Mouse (Mus musculus) limb, embryonic 13.5 days (tissue): ENCODE results near the gene Il10rb. TPM values are rescaled to one million over a fixed set of nuclear protein-coding genes. Genes with fewer than 3 reads are reported as not detected.
A peak's percentile ranks its signal among the peaks of the same experiment; 100 is the strongest.

Source experiments
- ATAC-seq: fragments of 200-750 bp; cut with Nextera tagmentation; 2 replicates; pipeline ENCODE4 v1.8.0; 2017; ENCODE audit warnings: low read depth, moderate number of reproducible peaks, moderate TSS enrichment; ENCODE audit not compliant: low FRiP score
- H3K27ac ChIP-seq: fragments of 300-500 bp; sonication (generic); 2 replicates; pipeline ENCODE4 v1.5.1; 2015; ENCODE audit warnings: inconsistent platforms, mild to moderate bottlenecking, moderate library complexity
- H3K27me3 ChIP-seq: fragments of 300-500 bp; sonication (generic); 2 replicates; pipeline ENCODE4 v1.6.1; 2015; ENCODE audit warnings: mild to moderate bottlenecking, inconsistent platforms
- H3K36me3 ChIP-seq: fragments of 300-500 bp; sonication (generic); 2 replicates; pipeline ENCODE4 v1.6.1; 2015; ENCODE audit warnings: inconsistent platforms, mild to moderate bottlenecking, moderate library complexity
- H3K4me1 ChIP-seq: fragments of 300-500 bp; sonication (generic); 2 replicates; pipeline ENCODE4 v1.6.1; 2015; ENCODE audit warnings: inconsistent platforms
- H3K4me2 ChIP-seq: fragments of 300-500 bp; sonication (generic); replicated peaks from 2 replicates; pipeline ENCODE4 v1.6.1; 2015; ENCODE audit warnings: inconsistent platforms, mild to moderate bottlenecking, moderate library complexity
- H3K4me3 ChIP-seq: fragments of 300-500 bp; sonication (generic); 2 replicates; pipeline ENCODE4 v1.5.1; 2015; ENCODE audit warnings: moderate library complexity, mild to moderate bottlenecking, inconsistent platforms
- H3K9ac ChIP-seq: fragments of 300-500 bp; sonication (generic); 2 replicates; pipeline ENCODE4 v1.6.1; 2015; ENCODE audit warnings: mild to moderate bottlenecking, inconsistent platforms
- H3K9me3 ChIP-seq: fragments of 300-500 bp; sonication (generic); 2 replicates; pipeline ENCODE4 v1.6.1; 2016; ENCODE audit warnings: inconsistent platforms
- WGBS: fragments of 180-500 bp; shearing (Covaris S2); methylation state at CpG from one replicate; pipeline ENCODE4 v1.1.7; 2015; 5-methylcytosine and 5-hydroxymethylcytosine counted together
- polyA plus RNA-seq: library from polyadenylated mRNA; unstranded; fragments of >200 nt; fragmentation: Nextera tagmentation; extraction: Ambion mirVana; gene quantifications from 2 replicates; pipeline ENCODE4 v1.2.1, GENCODE M21; 2015

The Il10rb gene
- polyA plus RNA-seq, 1 experiment from 2014 or later, result 18.2 TPM

DNA sequence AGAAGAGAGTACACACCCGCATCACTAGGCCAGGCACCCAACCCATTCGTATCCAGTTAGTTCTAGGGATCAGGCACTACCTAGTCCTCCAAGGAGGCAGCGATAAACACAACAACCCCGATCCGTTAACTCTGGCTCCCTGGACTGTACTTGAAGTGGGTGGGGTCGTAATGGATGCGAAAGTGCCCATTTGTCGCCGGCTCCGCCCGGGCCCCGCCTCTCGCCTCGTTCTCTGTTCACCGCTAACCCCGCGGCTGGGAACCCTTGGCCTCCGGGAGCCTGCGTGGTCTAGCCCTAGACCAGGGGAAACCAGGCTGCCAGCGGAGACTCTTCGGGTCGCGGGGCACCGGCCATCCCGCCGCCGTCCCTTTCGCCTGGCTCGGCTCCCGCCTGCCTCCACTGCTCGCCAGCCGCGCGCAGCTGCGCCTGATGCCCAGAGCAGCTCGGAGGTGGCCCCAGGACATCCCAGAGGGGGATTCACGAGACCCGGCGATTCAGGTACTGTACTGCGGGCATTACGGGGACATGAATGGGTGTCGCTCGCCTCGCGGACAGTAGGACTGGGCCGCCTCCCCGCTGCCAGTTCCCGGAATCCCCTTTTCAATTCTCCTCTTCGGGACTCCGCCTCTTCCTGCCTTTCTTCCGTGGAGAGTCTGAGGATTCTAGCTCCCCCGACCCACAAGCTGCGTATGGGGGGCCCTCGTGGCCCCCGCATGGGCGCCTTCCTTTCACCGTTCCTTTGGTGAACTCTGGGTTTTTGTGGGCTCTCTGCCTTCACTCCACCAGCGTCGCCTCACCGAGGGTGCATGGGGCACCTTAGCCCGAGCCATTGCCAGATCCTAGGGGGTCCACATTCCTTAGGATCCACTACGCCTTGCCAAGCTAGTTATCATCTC is 33.1 kb upstream of the Il10rb start, which contains the start of gene Ifnar2:
Gene Ifnar2, plus strand, starts transcription at position 207 of the 896 bp plus-strand sequence.
- no peaks in the 10 kb centered on the region for H3K27me3 ChIP-seq
- peak; percentile 90 for ATAC-seq
- peaks cover 10% of the 10 kb centered on the region; the same call in 1 of the 2 replicates for H3K36me3 ChIP-seq
- H3K4me3 ChIP-seq, result peak within 1 kb of the TSS; percentile 85
- H3K9ac ChIP-seq, result peak within 1 kb of the TSS; percentile 94
- H3K27ac ChIP-seq, result peak within 1 kb of the TSS; percentile 90
- WGBS, result under 1% methylated on average over 62 of the region's 62 CpGs
- 0 out of 2 replicates have a peak, but pooled peaks cover 6% of the 10 kb centered on the region for H3K9me3 ChIP-seq
- peaks cover 27% of the 10 kb centered on the region for H3K4me1 ChIP-seq
- peak within 1 kb of the TSS; percentile 80 for H3K4me2 ChIP-seq

DNA sequence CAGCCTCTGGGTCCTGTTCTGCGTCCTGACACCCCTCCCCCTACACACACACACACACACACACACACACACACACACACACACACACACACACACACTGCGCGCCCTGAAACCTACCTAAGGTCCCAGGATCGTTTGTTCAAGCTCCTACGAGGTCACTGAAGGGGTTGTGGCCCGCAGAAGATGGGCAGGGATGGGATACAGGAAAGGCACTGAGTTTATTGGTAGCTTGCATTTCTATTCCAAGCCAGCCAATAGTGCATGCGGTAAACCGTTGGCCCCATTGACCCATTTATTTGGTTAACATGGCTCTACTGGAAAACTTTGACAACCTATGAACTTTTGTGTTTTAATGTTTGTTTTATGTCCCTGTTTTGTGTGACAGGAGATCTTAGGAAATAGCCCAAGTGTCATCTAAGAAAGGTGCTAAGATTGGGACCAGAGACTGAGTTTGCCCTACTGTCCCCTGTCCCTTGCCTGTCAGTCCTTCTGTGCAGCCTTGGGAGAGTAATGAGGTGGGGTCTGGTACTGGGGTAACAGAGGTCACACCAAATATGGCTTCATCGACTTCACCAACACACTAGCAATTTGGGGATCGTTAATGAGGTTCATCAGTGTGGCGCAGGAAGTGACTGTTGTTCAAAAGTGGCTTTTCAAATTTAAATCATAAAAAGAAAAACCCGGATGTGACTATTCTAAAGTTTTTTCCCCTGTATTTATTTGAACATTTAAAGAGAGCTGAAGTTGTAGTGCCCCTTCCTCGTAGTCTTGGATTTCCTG is 32.3 kb upstream of the Il10rb start:
- ATAC-seq, result no peak
- H3K9me3 ChIP-seq, result no peaks in the 10 kb centered on the region
- peaks cover 10% of the 10 kb centered on the region; the same call in 1 of the 2 replicates for H3K36me3 ChIP-seq
- peak overlapping the region; percentile 80 for H3K4me2 ChIP-seq
- no peaks in the 10 kb centered on the region for H3K27me3 ChIP-seq
- 32% methylated on average over 13 of the region's 13 CpGs for WGBS
- peak overlapping the region; percentile 90 for H3K27ac ChIP-seq
- peak overlapping the region; percentile 94 for H3K9ac ChIP-seq
- H3K4me3 ChIP-seq, result peak overlapping the region; percentile 85
- peaks cover 27% of the 10 kb centered on the region for H3K4me1 ChIP-seq

DNA sequence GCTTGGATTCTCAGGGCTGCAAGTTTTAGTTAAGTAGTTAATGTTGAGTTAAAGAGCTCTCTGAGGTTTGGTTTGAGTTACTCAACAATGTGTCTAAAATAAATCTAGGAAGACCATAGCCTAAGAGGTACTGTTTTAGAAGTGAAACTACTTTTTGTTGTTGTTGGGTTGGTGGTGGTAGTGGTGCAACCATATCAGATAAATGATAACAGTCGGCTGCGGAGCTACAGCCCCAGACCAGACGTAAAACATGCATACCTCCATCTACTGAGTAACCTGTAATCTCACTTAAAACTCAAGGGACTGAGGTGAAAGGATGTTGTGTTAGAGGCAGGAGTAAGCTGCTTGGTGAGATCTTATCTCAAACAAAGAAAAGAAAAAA is 31.7 kb upstream of the Il10rb start:
- Histone ChIP-seq H3K27me3 (no peaks in the 10 kb centered on the region), H3K4me1 (peaks cover 33% of the 10 kb centered on the region), H3K4me3 (peak overlapping the region; percentile 85), H3K9me3 (no peaks in the 10 kb centered on the region), H3K27ac (no peak overlapping the region), H3K36me3 (peaks cover 10% of the 10 kb centered on the region; the same call in 1 of the 2 replicates), H3K4me2 (peak overlapping the region; percentile 80), H3K9ac (no peak overlapping the region)
- WGBS, result 81% methylated on average over 3 of the region's 3 CpGs
- no peak for ATAC-seq

DNA sequence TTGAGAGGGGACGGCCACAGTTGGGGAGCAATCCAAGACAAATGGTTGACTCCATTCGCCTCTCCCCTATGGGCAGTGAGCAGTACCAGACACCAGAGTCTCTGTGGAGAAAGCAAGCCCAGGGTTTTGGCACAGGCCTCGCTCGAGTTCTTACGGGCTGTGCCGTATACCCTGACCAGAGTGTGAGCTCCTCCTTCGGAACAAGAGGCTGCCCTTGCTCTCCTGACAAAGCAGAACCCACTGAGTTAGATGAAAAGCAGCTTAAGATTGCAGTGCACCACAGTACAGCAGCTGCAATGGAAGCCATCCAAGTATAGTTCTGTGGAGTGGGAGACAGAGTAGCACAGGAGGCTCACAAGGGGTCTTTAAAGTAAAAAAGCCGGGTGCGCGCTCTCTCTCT is 29.3 kb upstream of the Il10rb start:
- WGBS, result 92% methylated on average over 10 of the region's 10 CpGs
- no peaks in the 10 kb centered on the region for H3K9me3 ChIP-seq

DNA sequence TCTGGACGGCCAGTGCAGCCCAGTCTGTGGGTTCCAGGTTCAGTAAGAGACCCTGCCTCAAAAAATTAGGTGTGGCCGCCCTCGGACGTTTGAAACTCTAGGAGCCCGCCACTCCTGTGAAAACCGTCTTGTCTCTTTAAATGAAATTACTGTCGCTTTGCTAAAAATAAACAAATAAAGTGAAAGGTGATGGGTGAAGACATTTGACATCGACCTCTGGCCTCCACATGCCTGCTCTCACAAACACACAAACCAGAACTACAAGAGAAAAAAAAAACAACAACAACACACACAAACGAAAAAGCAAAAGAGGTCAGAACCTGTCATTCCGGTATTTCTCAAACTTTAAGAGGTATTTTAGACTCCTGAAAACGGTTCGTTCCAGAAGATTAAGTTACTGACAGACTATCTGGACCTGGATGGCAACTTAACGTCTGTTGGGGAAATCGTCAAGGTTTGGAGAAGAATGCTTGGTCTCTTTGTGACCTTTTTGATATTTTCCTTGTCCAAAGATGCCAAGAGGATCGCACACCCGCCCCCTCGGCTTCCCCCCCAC is 27.5 kb upstream of the Il10rb start:
- 0 out of 2 replicates have a peak overlapping the region, but pooled peaks have one; percentile 2 for H3K9ac ChIP-seq
- H3K4me1 ChIP-seq, result peaks cover 31% of the 10 kb centered on the region
- H3K27me3 ChIP-seq, result no peaks in the 10 kb centered on the region
- no peak for ATAC-seq
- no peaks in the 10 kb centered on the region for H3K9me3 ChIP-seq
- no peak overlapping the region for H3K4me3 ChIP-seq
- no peak overlapping the region for H3K27ac ChIP-seq
- H3K36me3 ChIP-seq, result peaks cover 20% of the 10 kb centered on the region
- 58% methylated on average over 17 of the region's 17 CpGs for WGBS
- peak overlapping the region; percentile 25 for H3K4me2 ChIP-seq

More for the DNA sequence above, 29.3 kb upstream of the Il10rb start:
- Histone ChIP-seq H3K36me3 (peaks cover 12% of the 10 kb centered on the region; the same call in 1 of the 2 replicates), H3K4me1 (peaks cover 36% of the 10 kb centered on the region), H3K4me2 (no peak overlapping the region), H3K27ac (no peak overlapping the region), H3K4me3 (no peak overlapping the region), H3K27me3 (no peaks in the 10 kb centered on the region), H3K9ac (no peak overlapping the region)
- no peak for ATAC-seq

DNA sequence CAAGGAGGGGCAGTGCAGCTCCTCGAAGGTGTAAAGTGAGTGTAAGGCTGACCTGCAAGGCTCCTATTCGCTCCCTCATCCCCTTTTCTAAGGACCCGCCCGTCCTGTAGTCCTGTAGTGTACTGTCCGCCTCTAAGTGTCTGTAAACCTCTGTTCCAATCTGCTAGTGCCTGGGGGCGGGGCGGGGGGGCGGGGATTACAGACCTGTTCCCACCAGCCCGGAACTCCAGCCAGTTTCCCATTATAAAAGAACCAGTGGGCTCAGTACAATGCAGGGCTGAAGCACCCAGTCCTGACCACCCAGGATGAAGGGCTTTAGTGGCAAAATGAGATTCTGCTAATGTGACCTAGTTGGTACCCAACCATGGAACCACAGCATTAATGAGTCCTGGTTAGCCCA is 27.0 kb upstream of the Il10rb start:
- peak overlapping the region; percentile 15; the same call in 1 of the 2 replicates for H3K27ac ChIP-seq
- H3K36me3 ChIP-seq, result peaks cover 24% of the 10 kb centered on the region
- WGBS, result 39% methylated on average over 9 of the region's 9 CpGs
- peak overlapping the region; percentile 25 for H3K4me2 ChIP-seq
- H3K4me1 ChIP-seq, result peaks cover 26% of the 10 kb centered on the region
- H3K4me3 ChIP-seq, result no peak overlapping the region
- 0 out of 2 replicates have a peak overlapping the region, but pooled peaks have one; percentile 2 for H3K9ac ChIP-seq
- H3K27me3 ChIP-seq, result no peaks in the 10 kb centered on the region
- no peaks in the 10 kb centered on the region for H3K9me3 ChIP-seq
- 0 out of 2 replicates have a peak, but pooled peaks have one; percentile 36 for ATAC-seq

DNA sequence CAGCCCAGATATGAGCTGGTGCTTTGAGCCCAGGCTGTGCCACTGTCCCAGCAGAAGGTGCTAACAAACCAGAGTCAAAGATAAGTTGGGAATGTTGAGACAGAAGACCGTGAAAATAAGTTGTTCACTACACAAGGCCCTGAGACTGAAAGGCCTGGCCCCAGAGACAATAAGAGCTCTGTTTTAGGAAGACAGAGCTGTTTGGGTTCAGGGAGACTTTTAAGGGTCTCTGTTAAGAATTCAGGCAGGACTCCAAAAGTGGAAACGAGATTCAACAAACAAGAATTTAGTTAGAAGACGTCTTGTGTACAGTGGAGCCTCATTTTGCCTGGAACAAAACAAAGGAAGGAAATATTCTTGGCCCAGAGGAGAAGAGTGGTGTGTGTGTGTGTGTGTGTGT is 26.6 kb upstream of the Il10rb start:
- H3K4me3 ChIP-seq, result no peak overlapping the region
- H3K9me3 ChIP-seq, result no peaks in the 10 kb centered on the region
- H3K9ac ChIP-seq, result no peak overlapping the region
- H3K4me2 ChIP-seq, result no peak overlapping the region
- peaks cover 22% of the 10 kb centered on the region for H3K4me1 ChIP-seq
- H3K27ac ChIP-seq, result peak overlapping the region; percentile 15; the same call in 1 of the 2 replicates
- no peaks in the 10 kb centered on the region for H3K27me3 ChIP-seq
- 60% methylated on average over 3 of the region's 3 CpGs for WGBS
- H3K36me3 ChIP-seq, result peaks cover 29% of the 10 kb centered on the region
- no peak for ATAC-seq

DNA sequence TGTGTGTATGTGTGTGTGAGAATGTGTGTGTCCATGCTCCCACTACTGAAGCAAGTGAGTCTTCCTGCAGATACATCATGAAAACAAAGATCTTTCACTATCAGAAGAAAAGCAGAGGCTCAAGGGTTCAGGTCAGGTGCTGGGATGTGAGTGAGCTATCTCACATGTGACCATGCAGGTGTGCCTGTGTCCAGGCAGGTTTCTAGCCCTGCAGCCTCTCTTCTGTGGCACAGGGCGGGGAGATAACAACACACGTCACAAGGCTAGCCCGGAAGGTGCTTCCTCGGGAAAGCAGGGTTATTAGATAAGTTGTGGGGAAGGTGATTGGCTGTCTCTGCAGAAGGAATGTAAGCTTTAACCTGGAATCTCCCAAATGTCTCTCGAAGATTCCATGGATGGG is 25.8 kb upstream of the Il10rb start:
- Histone ChIP-seq H3K9me3 (no peaks in the 10 kb centered on the region), H3K27ac (no peak overlapping the region), H3K4me2 (no peak overlapping the region), H3K4me3 (no peak overlapping the region), H3K4me1 (peaks cover 15% of the 10 kb centered on the region), H3K27me3 (no peaks in the 10 kb centered on the region), H3K9ac (no peak overlapping the region), H3K36me3 (peaks cover 34% of the 10 kb centered on the region)
- 77% methylated on average over 5 of the region's 5 CpGs for WGBS
- no peak for ATAC-seq

DNA sequence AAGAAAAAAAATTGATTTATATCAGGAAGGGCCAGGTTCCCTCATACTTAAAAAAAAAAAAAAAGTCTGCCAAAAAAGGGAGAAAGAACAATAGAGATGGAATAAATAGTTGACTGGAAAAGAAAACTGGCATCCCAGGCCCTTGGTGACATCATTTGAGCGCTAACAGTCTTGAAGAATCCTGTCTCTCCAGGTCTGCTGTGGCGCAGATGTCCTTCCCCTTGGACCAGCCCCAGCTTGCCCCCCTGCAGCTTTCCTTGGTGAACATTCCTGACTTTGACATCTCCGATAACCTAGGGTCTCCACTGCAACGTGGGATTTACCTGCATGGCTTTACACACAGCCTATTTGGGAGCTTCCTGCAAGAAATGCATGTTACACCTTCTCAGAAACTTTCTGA is 24.4 kb upstream of the Il10rb start:
- no peak for ATAC-seq
- H3K4me1 ChIP-seq, result peaks cover 12% of the 10 kb centered on the region
- 83% methylated on average over 4 of the region's 4 CpGs for WGBS
- no peak overlapping the region for H3K4me2 ChIP-seq
- H3K9me3 ChIP-seq, result no peaks in the 10 kb centered on the region
- H3K36me3 ChIP-seq, result peaks cover 36% of the 10 kb centered on the region
- H3K9ac ChIP-seq, result no peak overlapping the region
- H3K4me3 ChIP-seq, result no peak overlapping the region
- H3K27me3 ChIP-seq, result no peaks in the 10 kb centered on the region
- no peak overlapping the region for H3K27ac ChIP-seq

DNA sequence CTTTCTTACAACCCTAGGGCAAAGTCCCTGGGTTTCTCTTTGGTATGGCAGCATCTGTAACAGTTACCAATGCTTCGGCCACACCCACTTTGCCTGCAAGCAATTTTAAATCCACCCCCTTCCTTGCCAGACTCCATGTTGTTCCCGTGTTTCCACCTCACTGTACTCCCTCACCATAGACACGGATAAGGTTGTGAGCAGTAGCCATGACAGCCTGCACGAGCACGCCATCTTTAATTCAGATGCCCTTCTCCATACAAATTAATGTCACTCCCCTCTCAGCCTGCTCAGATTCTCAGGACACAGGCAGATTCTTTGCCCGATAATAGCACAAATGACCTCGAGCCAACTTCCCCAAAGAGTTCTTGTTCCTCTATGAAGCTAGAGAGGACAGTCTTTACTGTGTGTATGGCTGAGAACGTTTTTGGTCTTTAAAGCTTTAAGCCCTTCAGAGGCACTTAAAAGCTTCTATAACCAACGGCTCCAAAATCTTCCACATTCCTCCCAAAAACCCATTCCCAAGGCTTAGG is 23.6 kb upstream of the Il10rb start:
- no peaks in the 10 kb centered on the region for H3K27me3 ChIP-seq
- WGBS, result 88% methylated on average over 9 of the region's 9 CpGs
- no peak overlapping the region for H3K9ac ChIP-seq
- H3K4me1 ChIP-seq, result peaks cover 9% of the 10 kb centered on the region
- no peak overlapping the region for H3K4me2 ChIP-seq
- H3K4me3 ChIP-seq, result no peak overlapping the region
- ATAC-seq, result no peak
- no peaks in the 10 kb centered on the region for H3K9me3 ChIP-seq
- H3K27ac ChIP-seq, result no peak overlapping the region
- peaks cover 39% of the 10 kb centered on the region for H3K36me3 ChIP-seq

DNA sequence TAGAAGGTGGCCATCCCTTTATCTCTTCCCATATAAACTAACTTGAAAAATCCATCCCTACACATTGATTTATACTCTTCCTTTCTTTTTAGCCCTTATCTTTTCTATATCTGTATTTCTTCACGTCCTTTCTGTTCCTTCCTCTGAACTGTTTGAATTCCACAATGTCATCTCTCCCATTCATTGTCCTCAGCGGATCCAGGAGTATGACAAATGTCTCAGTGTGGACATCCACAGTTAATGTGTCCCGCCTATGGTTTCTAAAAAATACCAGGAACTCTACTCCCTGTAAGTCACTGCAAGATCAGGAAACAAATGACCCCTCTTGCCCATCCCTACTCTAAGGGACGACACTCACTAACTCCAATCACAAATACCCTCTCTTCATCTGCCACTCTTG is 21.7 kb upstream of the Il10rb start:
- peaks cover 56% of the 10 kb centered on the region for H3K36me3 ChIP-seq
- no peak for ATAC-seq
- H3K4me2 ChIP-seq, result no peak overlapping the region
- H3K27me3 ChIP-seq, result no peaks in the 10 kb centered on the region
- H3K4me1 ChIP-seq, result peaks cover 3% of the 10 kb centered on the region
- no peaks in the 10 kb centered on the region for H3K9me3 ChIP-seq
- no peak overlapping the region for H3K4me3 ChIP-seq
- 89% methylated on average over 4 of the region's 4 CpGs for WGBS
- H3K27ac ChIP-seq, result no peak overlapping the region
- no peak overlapping the region for H3K9ac ChIP-seq
